Mouse (Mus musculus) ovary, adult 18-20 months (tissue): ENCODE measurements around the gene Serpinb9.
"Not testable (repeated sequence)": the region's sequence is repeated elsewhere in the genome, so short reads cannot be mapped to it uniquely, and the experiment has no call there.

Experiments
- DNase-seq: peaks from one replicate; pipeline ENCODE4 v3.0.0; 2022; ENCODE audit warnings: low spot score, mixed read lengths

Serpinb9 gene

GRCm38 (mm10) chr13:33003523-33004413 lies 718 bp downstream of the Serpinb9 start:
- peak; percentile 5 for DNase-seq

- peak; percentile 89 for DNase-seq
Measured at GRCm38 (mm10) chr13:33004414-33005105, 1.5 kb downstream of the Serpinb9 start.

GRCm38 (mm10) chr13:33005501-33006075 lies 2.5 kb downstream of the Serpinb9 start:
- no peak for DNase-seq

GRCm38 (mm10) chr13:33006555-33006954 lies 3.5 kb downstream of the Serpinb9 start:
- no peak for DNase-seq

GRCm38 (mm10) chr13:33012395-33012794 lies 9.3 kb downstream of the Serpinb9 start:
- no peak for DNase-seq

GRCm38 (mm10) chr13:33013271-33013670 lies 10.2 kb downstream of the Serpinb9 start:
- DNase-seq: no peak

- no peak for DNase-seq
Measured at GRCm38 (mm10) chr13:33022371-33022770, 19.3 kb downstream of the Serpinb9 start.

- no peak for DNase-seq
Measured at GRCm38 (mm10) chr13:33026427-33027057, 23.5 kb downstream of the Serpinb9 start.

GRCm38 (mm10) chr13:33027244-33027643 lies 24.2 kb downstream of the Serpinb9 start, which contains the start of gene Serpinb9b:
Gene Serpinb9b (plus strand): TSS chr13:33027416.
- no peak for DNase-seq

- DNase-seq: no peak
Measured at GRCm38 (mm10) chr13:33028146-33028545, 25.1 kb downstream of the Serpinb9 start.

GRCm38 (mm10) chr13:33028550-33028949 lies 25.5 kb downstream of the Serpinb9 start:
- DNase-seq: peak; percentile 44

- DNase-seq: not testable (repeated sequence)
Measured at GRCm38 (mm10) chr13:33029478-33029877, 26.4 kb downstream of the Serpinb9 start.

- DNase-seq: no peak
Measured at GRCm38 (mm10) chr13:33030281-33030680, 27.2 kb downstream of the Serpinb9 start.

GRCm38 (mm10) chr13:33035506-33035905 lies 32.5 kb downstream of the Serpinb9 start:
- no peak for DNase-seq

- DNase-seq: no peak
Measured at GRCm38 (mm10) chr13:33043542-33043941, 40.5 kb downstream of the Serpinb9 start.

GRCm38 (mm10) chr13:33047234-33047633 lies 44.2 kb downstream of the Serpinb9 start:
- DNase-seq: no peak

GRCm38 (mm10) chr13:33048187-33048586 lies 45.1 kb downstream of the Serpinb9 start:
- no peak for DNase-seq

GRCm38 (mm10) chr13:33051697-33052096 lies 48.6 kb downstream of the Serpinb9 start:
- no peak for DNase-seq

- no peak for DNase-seq
Measured at GRCm38 (mm10) chr13:33063048-33063447, 60.0 kb downstream of the Serpinb9 start.
